Mouse (Mus musculus) CH12F3 (cell line): ENCODE results near the gene Tpst1.

ENCODE experiments used
- in situ Hi-C: fragments of 300-500 bp; cut with MboI; formaldehyde crosslinking; loops from 2 replicates; pipeline ENCODE4 v1.14.3; 2020; ENCODE audit warnings: low sequenced_read_pairs

The Tpst1 gene

GRCm38 (mm10) chr5:130139393-130139792 is 66.3 kb downstream of the Tpst1 start:
- in situ Hi-C loops = no loop called here

- in situ Hi-C loops = no loop called here
Observed at GRCm38 (mm10) chr5:130141138-130141537, 68.0 kb downstream of the Tpst1 start.

GRCm38 (mm10) chr5:130142041-130142440 is 68.9 kb downstream of the Tpst1 start:
- in situ Hi-C loops = no loop called here

- in situ Hi-C loops = no loop called here
Observed at GRCm38 (mm10) chr5:130143101-130143500, 70.0 kb downstream of the Tpst1 start.

GRCm38 (mm10) chr5:130143977-130144333 is 70.8 kb downstream of the Tpst1 start:
- in situ Hi-C loops = no loop called here

- in situ Hi-C loops = no loop called here
Observed at GRCm38 (mm10) chr5:130144334-130145312, 71.5 kb downstream of the Tpst1 start, which contains the start of gene Kctd7. Kctd7 (plus strand) TSS chr5:130144861.

GRCm38 (mm10) chr5:130145961-130146360 is 72.8 kb downstream of the Tpst1 start:
- in situ Hi-C loops = no loop called here

- in situ Hi-C loops = no loop called here
Observed at GRCm38 (mm10) chr5:130149726-130150310, 76.7 kb downstream of the Tpst1 start.

- in situ Hi-C loops = no loop called here
Observed at GRCm38 (mm10) chr5:130154286-130154685, 81.2 kb downstream of the Tpst1 start.

GRCm38 (mm10) chr5:130158545-130158944 is 85.4 kb downstream of the Tpst1 start:
- in situ Hi-C loops = no loop called here

- in situ Hi-C loops = no loop called here
Observed at GRCm38 (mm10) chr5:130159761-130160201, 86.7 kb downstream of the Tpst1 start.

- in situ Hi-C loops = no loop called here
Observed at GRCm38 (mm10) chr5:130163670-130164069, 90.5 kb downstream of the Tpst1 start.

GRCm38 (mm10) chr5:130165213-130165612 is 92.1 kb downstream of the Tpst1 start:
- in situ Hi-C loops = no loop called here

GRCm38 (mm10) chr5:130169109-130169508 is 96.0 kb downstream of the Tpst1 start:
- in situ Hi-C loops = no loop called here

- in situ Hi-C loops = no loop called here
Observed at GRCm38 (mm10) chr5:130170666-130171422, 97.7 kb downstream of the Tpst1 start.

GRCm38 (mm10) chr5:130171423-130171954 is 98.4 kb downstream of the Tpst1 start, which contains the start of gene Rabgef1:
Rabgef1 (plus strand) TSS chr5:130171798.
- in situ Hi-C loops = no loop called here

- in situ Hi-C loops = no loop called here
Observed at GRCm38 (mm10) chr5:130171956-130172601, 99.0 kb downstream of the Tpst1 start.

- in situ Hi-C loops = no loop called here
Observed at GRCm38 (mm10) chr5:130173012-130173411, 99.9 kb downstream of the Tpst1 start.

- in situ Hi-C loops = no loop called here
Observed at GRCm38 (mm10) chr5:130177871-130178270, 104.7 kb downstream of the Tpst1 start.

GRCm38 (mm10) chr5:130180362-130180761 is 107.2 kb downstream of the Tpst1 start:
- in situ Hi-C loops = no loop called here
